Mouse (Mus musculus) spleen, adult 18-20 months (tissue): ENCODE measurements around the gene Pon1.

Experiments
- DNase-seq, 2 experiments: peaks; one replicate each; pipeline ENCODE4 v3.0.0; 2022; ENCODE audit warnings: mixed read lengths in 2 of 2

The Pon1 gene

GRCm38 (mm10) chr6:5120229-5120628, 73.5 kb downstream of the Pon1 start:
- DNase-seq, result no peak

GRCm38 (mm10) chr6:5119181-5119910, 74.4 kb downstream of the Pon1 start:
- DNase-seq, result no peak
